Mouse (Mus musculus) cerebellum, postnatal 25 days (tissue): ENCODE measurements at regions not wholly inside any gene's neighbourhood (a gene's known extent, or its start where the extent isn't known, plus 50 kb on each side); places are given as distances from the start of the nearest gene placed in this dataset.
A peak's percentile ranks its signal among the peaks of the same experiment; 100 is the strongest.

ENCODE experiments used
- DNase-seq, 2 experiments: peaks; one replicate each; pipeline ENCODE4 v3.0.0; 2021; ENCODE audit warnings: mixed read lengths in 2 of 2

DNA sequence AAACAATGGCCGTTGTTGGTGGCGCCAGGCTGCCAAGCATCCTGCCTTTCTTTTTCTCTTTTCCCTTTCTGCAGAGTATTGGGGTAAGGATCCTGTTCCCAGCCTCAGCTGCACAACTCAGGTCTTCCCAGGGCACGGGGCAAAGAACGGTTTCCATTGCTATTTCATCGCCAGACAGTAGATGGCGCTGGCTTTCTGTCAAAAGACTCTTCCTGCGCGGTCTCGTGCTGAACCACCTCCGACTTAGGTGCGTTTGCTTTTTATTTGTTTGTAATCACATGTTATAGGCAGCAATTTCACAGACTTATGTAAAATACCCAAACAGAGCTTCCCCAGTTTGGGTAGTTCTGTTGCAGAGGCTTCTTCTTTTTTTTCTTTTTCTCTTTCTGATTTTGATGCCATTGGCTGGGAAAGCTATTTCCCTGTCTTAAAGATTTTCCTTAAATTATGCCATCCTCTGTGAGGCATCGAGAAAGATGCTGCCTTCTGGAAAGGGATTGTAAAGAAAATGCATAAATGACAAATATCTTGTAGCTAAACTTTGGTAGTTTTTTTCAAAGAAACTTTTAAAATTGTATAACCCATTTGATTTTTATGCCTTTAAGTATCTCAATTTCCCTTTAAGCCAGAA lies 69.2 kb upstream of the Fam92a start:
- peak; percentile 69 to 84 for DNase-seq

DNA sequence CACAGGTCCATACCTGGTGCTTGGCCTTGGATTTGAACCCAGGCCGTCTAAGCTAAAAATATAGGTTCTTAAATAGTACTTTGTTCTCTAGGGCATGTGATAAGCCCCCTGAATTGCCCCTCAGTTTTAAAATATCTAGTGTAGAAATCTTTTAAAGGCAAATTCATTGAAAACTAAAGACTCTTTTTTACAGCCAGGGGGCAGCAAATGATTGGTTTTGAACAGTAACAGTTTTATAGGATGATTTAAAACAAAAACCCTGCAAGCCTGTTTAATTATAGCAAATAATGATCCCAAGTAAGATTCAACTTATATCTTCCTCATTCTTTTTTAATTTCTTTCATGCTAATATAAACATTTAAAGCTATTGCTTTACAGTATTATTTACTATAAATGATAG lies 58.9 kb upstream of the Fam92a start:
- DNase-seq: peak in 1 of 2 experiments; percentile 47
